ENCODE assay signal across 11 mouse cellular contexts in the genomic region with DNA sequence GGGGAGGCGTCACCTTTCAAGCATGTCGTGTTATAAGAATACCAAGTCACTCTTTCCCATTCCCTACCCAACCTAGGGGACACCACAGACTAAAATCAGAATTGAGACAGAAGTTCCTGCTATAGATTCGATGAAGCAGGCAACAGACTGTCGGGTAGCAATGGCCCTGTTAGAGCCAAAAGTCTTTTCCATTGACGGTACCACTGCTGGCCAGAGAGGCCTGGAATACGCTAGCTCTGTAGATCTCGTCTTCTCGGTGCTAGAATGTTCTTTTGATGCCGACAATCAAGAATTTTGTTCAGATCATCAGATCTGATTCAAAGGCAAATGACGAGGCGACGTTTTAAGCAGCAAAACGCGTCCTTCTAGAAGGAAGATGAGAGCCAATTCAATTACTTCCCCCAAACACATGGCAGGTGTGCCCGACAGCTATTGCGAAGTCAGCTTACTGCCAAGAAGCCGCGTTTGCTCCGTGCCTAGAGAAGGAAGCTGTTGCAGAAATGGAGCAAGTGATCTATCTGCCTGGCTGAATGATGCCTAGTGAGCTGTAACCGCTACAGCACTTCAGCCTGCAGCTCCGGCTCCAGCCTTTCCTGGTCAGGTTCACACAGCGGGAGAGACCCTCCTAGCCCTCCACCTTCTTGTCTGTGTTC.
A peak's percentile ranks its signal among the peaks of the same experiment; 100 is the strongest.
DNase-seq lines count a peak whose midpoint lies in the region; ATAC-seq and TF ChIP-seq lines count a peak whose summit lies in the region.
"Had no signal": no experiment of that assay in that cellular context is flagged by ENCODE, and none has a peak within 500 bp of the region (broad histone marks: within the 10 kb centered on the region; RNA-seq: fewer than 3 reads in every experiment).

No protein-coding gene starts in this region.

- H3K9ac ChIP-seq in forebrain, embryonic 14.5 days (ENCODE audit: low read length), result no peak overlapping the region
- no peak overlapping the region for H3K9ac ChIP-seq in forebrain, embryonic 12.5 days
- H3K9ac ChIP-seq in midbrain, embryonic 13.5 days (replicated peaks), result no peak overlapping the region
- no peak overlapping the region for H3K9ac ChIP-seq in midbrain, embryonic 16.5 days (ENCODE audit: low read depth, low read length)
- H3K9ac ChIP-seq: stomach, embryonic 15.5 days had no signal

- H3K9me3 ChIP-seq in forebrain, embryonic 14.5 days (replicated peaks; ENCODE audit: control insufficient read depth, low read length), result no peaks in the 10 kb centered on the region
- no peaks in the 10 kb centered on the region for H3K9me3 ChIP-seq in forebrain, embryonic 12.5 days
- no peaks in the 10 kb centered on the region for H3K9me3 ChIP-seq in midbrain, embryonic 13.5 days
- H3K9me3 ChIP-seq in midbrain, embryonic 16.5 days (replicated peaks; ENCODE audit: control insufficient read depth, low read length, poor library complexity, severe bottlenecking), result no peaks in the 10 kb centered on the region
- H3K9me3 ChIP-seq: stomach, embryonic 15.5 days had no signal

- intact Hi-C loops in left cerebral cortex, postnatal 25 days (cut with DNase I), result no loop called here

- 83% methylated on average over 22 of the region's 22 CpGs for WGBS in forebrain, embryonic 14.5 days
- WGBS in forebrain, embryonic 12.5 days, result 89% methylated on average over 22 of the region's 22 CpGs
- 29% methylated on average over 22 of the region's 22 CpGs for WGBS in cerebellum, adult 2 months
- WGBS in midbrain, embryonic 13.5 days, result 91% methylated on average over 22 of the region's 22 CpGs
- 88% methylated on average over 22 of the region's 22 CpGs for WGBS in midbrain, embryonic 16.5 days

- ATAC-seq in forebrain, embryonic 14.5 days, result no peak; the same call in 1 of the 2 replicates
- ATAC-seq in forebrain, embryonic 12.5 days (ENCODE audit: low FRiP score), result no peak
- ATAC-seq in granulocyte monocyte progenitor cell, adult 5-6 weeks (replicated peaks; ENCODE audit: poor library complexity, severe bottlenecking), result peak; percentile 76
- ATAC-seq in megakaryocyte, adult 5-6 weeks (ENCODE audit: poor library complexity, severe bottlenecking), result no peak
- no peak for ATAC-seq in midbrain, embryonic 13.5 days
- ATAC-seq in midbrain, embryonic 16.5 days, result no peak
- ATAC-seq: lung, postnatal 0 days; Patski had no signal

- H3K27me3 ChIP-seq in forebrain, embryonic 14.5 days (replicated peaks; ENCODE audit: control insufficient read depth, insufficient read depth, low read length), result no peaks in the 10 kb centered on the region
- H3K27me3 ChIP-seq in forebrain, embryonic 12.5 days, result no peaks in the 10 kb centered on the region
- H3K27me3 ChIP-seq in cerebellum, adult 2 months (ENCODE audit: control insufficient read depth, insufficient read depth, low read length), result no peaks in the 10 kb centered on the region
- H3K27me3 ChIP-seq in midbrain, embryonic 13.5 days, result no peaks in the 10 kb centered on the region
- no peaks in the 10 kb centered on the region for H3K27me3 ChIP-seq in midbrain, embryonic 16.5 days (ENCODE audit: control insufficient read depth, insufficient read depth, low read depth, low read length)
- H3K27me3 ChIP-seq: Patski; stomach, embryonic 15.5 days had no signal

- H3K4me2 ChIP-seq in forebrain, embryonic 14.5 days (ENCODE audit: low read length), result no peak overlapping the region
- H3K4me2 ChIP-seq in forebrain, embryonic 12.5 days, result no peak overlapping the region
- H3K4me2 ChIP-seq in midbrain, embryonic 13.5 days (replicated peaks), result no peak overlapping the region
- H3K4me2 ChIP-seq in midbrain, embryonic 16.5 days (ENCODE audit: low read length), result no peak overlapping the region
- H3K4me2 ChIP-seq: stomach, embryonic 15.5 days had no signal

- no peak overlapping the region for H3K27ac ChIP-seq in forebrain, embryonic 14.5 days (ENCODE audit: low read depth, low read length)
- no peak overlapping the region for H3K27ac ChIP-seq in forebrain, embryonic 12.5 days
- H3K27ac ChIP-seq in cerebellum, adult 2 months (ENCODE audit: insufficient read depth, low read length), result no peak overlapping the region
- H3K27ac ChIP-seq in midbrain, embryonic 13.5 days, result no peak overlapping the region
- no peak overlapping the region for H3K27ac ChIP-seq in midbrain, embryonic 16.5 days (ENCODE audit: low read length)
- H3K27ac ChIP-seq: stomach, embryonic 15.5 days had no signal

- no peaks in the 10 kb centered on the region for H3K36me3 ChIP-seq in forebrain, embryonic 14.5 days (ENCODE audit: control insufficient read depth, insufficient read depth, low read length)
- no peaks in the 10 kb centered on the region for H3K36me3 ChIP-seq in forebrain, embryonic 12.5 days (replicated peaks)
- no peaks in the 10 kb centered on the region for H3K36me3 ChIP-seq in midbrain, embryonic 13.5 days
- H3K36me3 ChIP-seq in midbrain, embryonic 16.5 days (ENCODE audit: control insufficient read depth, insufficient read depth, low read length), result no peaks in the 10 kb centered on the region
- H3K36me3 ChIP-seq: stomach, embryonic 15.5 days had no signal

- TF ChIP-seq POLR2A in cerebellum, adult 2 months (IDR thresholded peaks at IDR 0.05; ENCODE audit: borderline replicate concordance, insufficient read depth, low read length), result no peak

- no peak for TF ChIP-seq CTCF in cerebellum, adult 2 months (IDR thresholded peaks at IDR 0.05; ENCODE audit: borderline replicate concordance, insufficient read depth, low read depth, low read length)

- no peaks in the 10 kb centered on the region for H3K4me1 ChIP-seq in forebrain, embryonic 14.5 days (ENCODE audit: control insufficient read depth, insufficient read depth, low read length)
- no peaks in the 10 kb centered on the region for H3K4me1 ChIP-seq in forebrain, embryonic 12.5 days
- peaks cover 7% of the 10 kb centered on the region for H3K4me1 ChIP-seq in cerebellum, adult 2 months (ENCODE audit: control insufficient read depth, insufficient read depth, low read length)
- H3K4me1 ChIP-seq in midbrain, embryonic 13.5 days (replicated peaks), result no peaks in the 10 kb centered on the region
- no peaks in the 10 kb centered on the region for H3K4me1 ChIP-seq in midbrain, embryonic 16.5 days (ENCODE audit: control insufficient read depth, insufficient read depth, low read length)
- H3K4me1 ChIP-seq: stomach, embryonic 15.5 days had no signal

- no peak overlapping the region for H3K4me3 ChIP-seq in forebrain, embryonic 14.5 days (ENCODE audit: low read depth, low read length)
- H3K4me3 ChIP-seq in forebrain, embryonic 12.5 days (replicated peaks), result no peak overlapping the region
- no peak overlapping the region for H3K4me3 ChIP-seq in cerebellum, adult 2 months (replicated peaks; ENCODE audit: insufficient read depth, low read depth, low read length)
- no peak overlapping the region for H3K4me3 ChIP-seq in midbrain, embryonic 13.5 days (replicated peaks)
- H3K4me3 ChIP-seq in midbrain, embryonic 16.5 days (ENCODE audit: low read depth, low read length), result no peak overlapping the region
- H3K4me3 ChIP-seq: stomach, embryonic 15.5 days had no signal

- DNase-seq in forebrain, embryonic 14.5 days (ENCODE audit: low spot score), result peak; percentile 67
- DNase-seq in cerebellum, adult 2 months, result peak; percentile 32 to 40
- DNase-seq in left cerebral cortex, postnatal 25 days (ENCODE audit: low spot score in 2 of 2), result peak; percentile 49 to 75
